Mouse (Mus musculus): ENCODE measurements at regions not wholly inside any gene's neighbourhood (a gene's known extent, or its start where the extent isn't known, plus 50 kb on each side); places are given as distances from the start of the nearest gene placed in this dataset.

- no peak overlapping the region for H3K4me3 ChIP-seq (replicated peaks; ENCODE audit: insufficient read depth, low read depth, low read length)
- TF ChIP-seq POLR2A (IDR thresholded peaks at IDR 0.05; ENCODE audit: borderline replicate concordance, insufficient read depth, low read length) (no peak), CTCF (IDR thresholded peaks at IDR 0.05; ENCODE audit: borderline replicate concordance, insufficient read depth, low read depth, low read length) (no peak)
- DNase-seq, result no peak
- WGBS, result 53% methylated on average over 3 of the region's 3 CpGs
- H3K27me3 ChIP-seq (ENCODE audit: control insufficient read depth, insufficient read depth, low read length), result no peaks in the 10 kb centered on the region
- no peak overlapping the region for H3K27ac ChIP-seq (ENCODE audit: insufficient read depth, low read length)
- H3K4me1 ChIP-seq (ENCODE audit: control insufficient read depth, insufficient read depth, low read length), result no peaks in the 10 kb centered on the region
Observed at GRCm38 (mm10) chr1:69329399-69329798, 221.5 kb upstream of the Erbb4 start.

DNA sequence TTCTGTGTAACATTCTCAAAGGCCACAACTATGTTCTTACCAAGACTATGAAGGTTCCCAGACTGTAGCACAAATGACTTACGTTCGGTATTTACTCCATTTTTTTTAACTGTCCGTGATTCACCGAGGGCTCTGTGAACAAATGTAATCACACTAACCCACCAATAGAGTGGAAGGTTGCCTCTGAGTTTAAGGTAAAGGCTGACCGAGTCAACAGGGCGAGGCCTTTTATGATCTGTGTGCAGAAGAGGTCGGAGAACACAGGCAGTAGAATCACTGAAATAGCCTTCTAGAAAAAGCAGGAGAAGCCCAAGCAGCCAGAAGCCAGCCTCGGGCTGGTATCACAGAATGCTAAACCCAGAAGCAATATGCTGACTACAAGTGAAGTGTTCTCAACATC lies 218.9 kb upstream of the Erbb4 start:
- 93% methylated on average over 8 of the region's 8 CpGs for WGBS

GRCm38 (mm10) chr1:69319526-69319925 lies 211.7 kb upstream of the Erbb4 start:
- DNase-seq, result no peak
- no peak for TF ChIP-seq POLR2A (IDR thresholded peaks at IDR 0.05; ENCODE audit: borderline replicate concordance, insufficient read depth, low read length)
- WGBS, result 77% methylated on average over 3 of the region's 3 CpGs

More for the DNA sequence above, 218.9 kb upstream of the Erbb4 start:
- H3K27me3 ChIP-seq (ENCODE audit: control insufficient read depth, insufficient read depth, low read length), result no peaks in the 10 kb centered on the region
- no peak for TF ChIP-seq POLR2A (IDR thresholded peaks at IDR 0.05; ENCODE audit: borderline replicate concordance, insufficient read depth, low read length)
- TF ChIP-seq CTCF (IDR thresholded peaks at IDR 0.05; ENCODE audit: borderline replicate concordance, insufficient read depth, low read depth, low read length), result no peak
- H3K27ac ChIP-seq (ENCODE audit: insufficient read depth, low read length), result no peak overlapping the region
- DNase-seq, result no peak
- no peak overlapping the region for H3K4me3 ChIP-seq (replicated peaks; ENCODE audit: insufficient read depth, low read depth, low read length)
- no peaks in the 10 kb centered on the region for H3K4me1 ChIP-seq (ENCODE audit: control insufficient read depth, insufficient read depth, low read length)

GRCm38 (mm10) chr1:69296816-69297215 lies 189.0 kb upstream of the Erbb4 start:
- no peak overlapping the region for H3K27ac ChIP-seq (ENCODE audit: insufficient read depth, low read length)
- DNase-seq, result no peak
- WGBS, result 66% methylated on average over 3 of the region's 3 CpGs
- no peaks in the 10 kb centered on the region for H3K27me3 ChIP-seq (ENCODE audit: control insufficient read depth, insufficient read depth, low read length)
- H3K4me3 ChIP-seq (replicated peaks; ENCODE audit: insufficient read depth, low read depth, low read length), result no peak overlapping the region
- TF ChIP-seq CTCF (IDR thresholded peaks at IDR 0.05; ENCODE audit: borderline replicate concordance, insufficient read depth, low read depth, low read length) (no peak), POLR2A (IDR thresholded peaks at IDR 0.05; ENCODE audit: borderline replicate concordance, insufficient read depth, low read length) (no peak)
- no peaks in the 10 kb centered on the region for H3K4me1 ChIP-seq (ENCODE audit: control insufficient read depth, insufficient read depth, low read length)

More at GRCm38 (mm10) chr1:69319526-69319925, 211.7 kb upstream of the Erbb4 start:
- Histone ChIP-seq H3K27ac (ENCODE audit: insufficient read depth, low read length) (no peak overlapping the region), H3K4me1 (ENCODE audit: control insufficient read depth, insufficient read depth, low read length) (no peaks in the 10 kb centered on the region), H3K4me3 (replicated peaks; ENCODE audit: insufficient read depth, low read depth, low read length) (no peak overlapping the region), H3K27me3 (ENCODE audit: control insufficient read depth, insufficient read depth, low read length) (no peaks in the 10 kb centered on the region)

GRCm38 (mm10) chr1:69291329-69291728 lies 183.5 kb upstream of the Erbb4 start:
- Histone ChIP-seq H3K27ac (ENCODE audit: insufficient read depth, low read length) (no peak overlapping the region), H3K4me3 (replicated peaks; ENCODE audit: insufficient read depth, low read depth, low read length) (no peak overlapping the region), H3K27me3 (ENCODE audit: control insufficient read depth, insufficient read depth, low read length) (no peaks in the 10 kb centered on the region), H3K4me1 (ENCODE audit: control insufficient read depth, insufficient read depth, low read length) (no peaks in the 10 kb centered on the region)
- WGBS, result 89% methylated on average over 7 of the region's 7 CpGs
- no peak for DNase-seq
- TF ChIP-seq CTCF (IDR thresholded peaks at IDR 0.05; ENCODE audit: borderline replicate concordance, insufficient read depth, low read depth, low read length), result no peak
- TF ChIP-seq POLR2A (IDR thresholded peaks at IDR 0.05; ENCODE audit: borderline replicate concordance, insufficient read depth, low read length), result no peak

DNA sequence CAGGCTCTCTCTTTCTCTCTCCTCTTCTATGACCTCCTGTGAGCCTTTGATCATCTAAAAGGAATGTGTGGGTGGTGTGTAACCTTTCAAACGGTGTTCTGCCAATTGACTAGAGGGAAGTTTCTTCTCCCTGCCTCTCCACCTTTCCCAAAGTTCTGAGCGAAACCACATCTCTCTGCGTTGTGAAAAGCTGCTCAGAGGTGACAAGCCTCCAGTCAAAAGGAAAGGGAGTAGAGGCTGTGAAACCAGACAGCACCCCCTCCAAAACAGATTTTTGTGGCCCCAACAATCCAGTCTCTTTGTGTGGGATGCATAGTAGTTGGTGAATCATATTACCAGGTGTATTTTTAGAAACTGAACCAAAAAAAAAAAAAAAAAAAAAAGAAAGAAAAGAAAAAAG lies 178.5 kb upstream of the Erbb4 start:
- TF ChIP-seq CTCF (IDR thresholded peaks at IDR 0.05; ENCODE audit: borderline replicate concordance, insufficient read depth, low read depth, low read length), result no peak
- no peak for TF ChIP-seq POLR2A (IDR thresholded peaks at IDR 0.05; ENCODE audit: borderline replicate concordance, insufficient read depth, low read length)
- no peak for DNase-seq
- H3K4me3 ChIP-seq (replicated peaks; ENCODE audit: insufficient read depth, low read depth, low read length), result no peak overlapping the region
- H3K4me1 ChIP-seq (ENCODE audit: control insufficient read depth, insufficient read depth, low read length), result no peaks in the 10 kb centered on the region
- 57% methylated on average over 3 of the region's 3 CpGs for WGBS
- H3K27ac ChIP-seq (ENCODE audit: insufficient read depth, low read length), result no peak overlapping the region
- H3K27me3 ChIP-seq (ENCODE audit: control insufficient read depth, insufficient read depth, low read length), result no peaks in the 10 kb centered on the region

DNA sequence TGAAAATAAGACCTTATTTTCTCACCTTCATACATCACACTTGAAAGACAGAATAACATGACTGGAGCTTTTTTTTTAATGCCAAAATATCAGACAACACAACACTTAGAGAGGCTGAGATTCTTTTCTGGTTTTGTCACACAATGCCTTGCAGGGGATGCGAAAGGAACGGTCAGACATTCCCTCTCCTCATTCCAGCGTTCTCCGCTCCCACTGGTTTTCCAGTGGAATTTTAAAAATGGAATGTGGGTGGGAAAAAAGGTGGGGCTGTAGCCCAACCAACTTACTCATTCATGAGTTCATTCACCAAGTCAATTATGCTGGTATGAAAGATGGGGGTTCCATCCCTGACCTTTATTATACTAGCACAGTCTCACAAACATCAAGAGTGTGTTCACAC lies 169.6 kb upstream of the Erbb4 start:
- Histone ChIP-seq H3K27me3 (ENCODE audit: control insufficient read depth, insufficient read depth, low read length) (no peaks in the 10 kb centered on the region), H3K27ac (ENCODE audit: insufficient read depth, low read length) (no peak overlapping the region), H3K4me3 (replicated peaks; ENCODE audit: insufficient read depth, low read depth, low read length) (no peak overlapping the region), H3K4me1 (ENCODE audit: control insufficient read depth, insufficient read depth, low read length) (no peaks in the 10 kb centered on the region)
- 82% methylated on average over 4 of the region's 4 CpGs for WGBS
- DNase-seq, result no peak
- TF ChIP-seq CTCF (IDR thresholded peaks at IDR 0.05; ENCODE audit: borderline replicate concordance, insufficient read depth, low read depth, low read length) (no peak), POLR2A (IDR thresholded peaks at IDR 0.05; ENCODE audit: borderline replicate concordance, insufficient read depth, low read length) (no peak)

DNA sequence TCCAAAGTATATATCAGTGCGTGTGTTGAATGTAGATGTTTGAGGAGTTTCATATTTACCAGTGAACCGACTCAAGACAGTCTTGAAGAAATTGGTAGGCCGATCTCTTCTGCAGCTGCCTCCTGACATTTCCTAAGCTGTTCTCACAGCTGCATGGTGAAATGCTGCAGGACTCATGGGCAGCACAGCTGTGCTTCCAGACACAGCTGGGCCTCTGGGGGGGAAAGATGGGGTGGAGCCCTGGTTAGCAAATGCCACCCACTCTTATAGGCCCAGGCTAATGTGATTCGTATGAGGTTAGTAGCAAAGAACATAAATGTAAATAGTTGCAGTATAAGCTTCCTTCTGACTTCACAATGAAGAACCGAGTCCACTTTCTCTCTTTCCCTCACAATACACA lies 139.8 kb upstream of the Erbb4 start:
- 86% methylated on average over 5 of the region's 5 CpGs for WGBS
- TF ChIP-seq POLR2A (IDR thresholded peaks at IDR 0.05; ENCODE audit: borderline replicate concordance, insufficient read depth, low read length), result no peak
- no peak for TF ChIP-seq CTCF (IDR thresholded peaks at IDR 0.05; ENCODE audit: borderline replicate concordance, insufficient read depth, low read depth, low read length)
- no peak for DNase-seq
- Histone ChIP-seq H3K27ac (ENCODE audit: insufficient read depth, low read length) (no peak overlapping the region), H3K4me3 (replicated peaks; ENCODE audit: insufficient read depth, low read depth, low read length) (no peak overlapping the region), H3K27me3 (ENCODE audit: control insufficient read depth, insufficient read depth, low read length) (no peaks in the 10 kb centered on the region), H3K4me1 (ENCODE audit: control insufficient read depth, insufficient read depth, low read length) (no peaks in the 10 kb centered on the region)

Data from cerebellum, adult 2 months (tissue).